Mouse (Mus musculus) Muller cell, postnatal 12 days (primary cell): Measurements from ENCODE around the gene Exoc3l2.
A peak's percentile ranks its signal among the peaks of the same experiment; 100 is the strongest.

Experiments
- DNase-seq: peaks from one replicate; pipeline ENCODE4 v3.0.0-alpha.2; 2015; ENCODE audit errors: inconsistent ontology term

Gene Exoc3l2

DNA sequence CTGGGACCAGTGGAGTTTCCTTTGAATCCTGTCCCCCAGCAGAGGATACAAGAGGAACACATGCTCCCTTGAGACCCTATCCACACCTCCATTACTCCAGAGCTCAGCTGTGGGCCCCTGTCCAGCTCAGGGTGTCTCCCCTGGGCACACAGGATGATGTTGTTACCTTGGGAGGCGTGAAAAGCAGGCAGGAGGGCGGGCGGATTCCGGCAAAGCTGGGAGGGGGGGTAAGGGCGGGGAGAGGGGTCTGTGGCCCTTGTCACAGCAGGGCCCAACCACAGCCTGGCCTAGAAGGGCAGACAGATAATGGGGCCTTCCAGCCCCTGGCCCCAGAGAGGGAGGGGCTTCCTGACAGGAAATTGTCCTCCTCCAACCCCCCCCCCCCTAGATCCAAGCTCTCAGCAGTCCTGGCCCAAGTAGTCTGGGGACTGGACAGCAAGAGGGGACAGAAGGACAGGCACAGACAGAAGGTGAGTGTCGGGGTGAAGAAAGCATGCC lies at the start of gene Exoc3l2:
Gene Exoc3l2 (plus strand): TSS at position 448 of the 498 bp plus-strand sequence.
- DNase-seq = no peak

DNA sequence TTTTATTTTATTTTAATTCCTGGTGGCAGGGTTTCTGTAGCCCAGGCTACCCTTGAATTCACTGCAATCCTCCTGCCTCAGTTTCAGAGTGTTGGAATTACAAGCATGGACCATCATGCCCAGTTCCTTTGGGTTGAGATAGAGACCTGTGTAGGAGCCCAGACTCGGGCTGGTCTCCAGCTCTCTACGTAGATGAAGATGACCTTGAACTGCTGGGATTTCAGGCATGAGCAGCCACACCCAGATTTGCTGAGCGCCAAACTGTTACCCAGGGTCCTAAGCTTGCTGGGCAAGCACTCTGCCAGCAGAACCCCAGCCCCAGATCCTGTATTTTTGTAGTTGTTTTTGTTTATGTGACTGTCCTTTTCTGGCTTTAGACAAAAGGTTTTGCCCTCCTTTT lies 49.6 kb upstream of the Exoc3l2 start:
- DNase-seq = no peak

DNA sequence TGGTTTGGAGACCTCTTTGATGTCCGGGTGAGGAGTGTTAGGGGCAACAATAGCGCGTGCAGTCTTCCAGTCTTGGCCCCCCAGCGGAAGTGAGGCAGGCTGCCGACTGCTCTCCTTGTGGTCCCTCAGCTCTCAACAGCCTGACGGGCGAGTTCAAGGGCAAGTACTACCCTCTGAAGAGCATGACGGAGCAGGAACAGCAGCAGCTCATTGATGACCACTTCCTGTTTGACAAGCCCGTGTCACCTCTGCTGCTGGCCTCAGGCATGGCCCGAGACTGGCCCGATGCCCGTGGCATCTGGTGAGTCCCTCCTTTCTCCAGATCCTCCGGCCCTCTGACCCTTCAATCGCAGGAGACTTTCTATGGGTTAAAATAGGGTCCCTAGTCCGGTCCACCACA lies 46.5 kb upstream of the Exoc3l2 start:
- DNase-seq = no peak

DNA sequence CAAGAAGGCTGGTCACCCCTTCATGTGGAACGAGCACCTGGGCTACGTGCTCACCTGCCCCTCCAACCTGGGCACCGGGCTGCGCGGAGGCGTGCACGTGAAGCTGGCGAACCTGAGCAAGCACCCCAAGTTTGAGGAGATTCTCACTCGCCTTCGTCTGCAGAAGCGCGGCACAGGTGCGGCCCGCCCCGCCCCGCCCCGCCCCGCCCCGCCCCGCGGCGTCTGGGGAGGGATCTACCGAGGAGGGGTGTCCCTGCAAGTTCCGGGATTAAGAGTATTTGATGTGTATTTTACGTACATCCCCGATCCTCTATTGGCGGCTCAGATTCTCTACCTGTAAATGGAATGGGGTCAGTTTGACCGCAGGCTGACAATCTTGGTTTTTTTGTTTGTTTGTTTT lies 43.0 kb upstream of the Exoc3l2 start:
- DNase-seq = no peak

DNA sequence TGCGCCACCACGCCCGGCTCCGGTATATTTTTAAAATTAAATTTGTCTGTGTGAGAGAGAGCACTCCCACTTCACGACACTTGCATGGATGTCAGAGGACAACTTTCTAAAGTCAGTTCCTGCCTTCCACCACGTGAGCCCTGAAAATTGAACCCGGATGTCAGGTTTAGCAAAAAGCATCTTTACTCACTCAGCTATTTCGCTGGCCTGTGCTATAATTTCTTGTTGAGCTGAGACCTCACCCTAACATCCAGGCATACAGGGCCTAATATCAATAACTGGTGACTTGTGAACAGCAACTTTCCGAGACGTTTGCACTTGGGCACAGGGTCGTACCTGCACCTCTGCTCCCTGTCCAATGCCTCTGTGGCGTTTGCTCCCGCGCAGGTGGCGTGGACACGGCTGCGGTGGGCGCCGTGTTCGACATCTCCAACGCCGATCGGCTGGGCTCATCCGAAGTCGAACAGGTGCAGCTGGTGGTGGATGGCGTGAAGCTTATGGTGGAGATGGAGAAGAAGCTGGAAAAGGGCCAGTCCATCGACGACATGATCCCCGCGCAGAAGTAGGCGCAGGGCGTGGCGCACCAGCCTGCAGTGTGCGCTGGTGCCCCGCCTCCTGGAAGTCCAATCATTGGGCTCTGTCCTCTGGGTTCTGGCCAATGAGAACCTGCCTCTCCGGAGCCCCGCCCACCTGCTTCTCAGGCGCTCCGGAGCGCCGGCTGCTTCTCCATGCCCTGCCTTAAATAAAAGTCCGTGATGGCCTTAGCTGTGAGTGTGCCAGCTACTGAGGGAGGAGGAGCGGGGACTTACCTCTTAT lies 42.1 kb upstream of the Exoc3l2 start:
- peak; percentile 91 for DNase-seq

DNA sequence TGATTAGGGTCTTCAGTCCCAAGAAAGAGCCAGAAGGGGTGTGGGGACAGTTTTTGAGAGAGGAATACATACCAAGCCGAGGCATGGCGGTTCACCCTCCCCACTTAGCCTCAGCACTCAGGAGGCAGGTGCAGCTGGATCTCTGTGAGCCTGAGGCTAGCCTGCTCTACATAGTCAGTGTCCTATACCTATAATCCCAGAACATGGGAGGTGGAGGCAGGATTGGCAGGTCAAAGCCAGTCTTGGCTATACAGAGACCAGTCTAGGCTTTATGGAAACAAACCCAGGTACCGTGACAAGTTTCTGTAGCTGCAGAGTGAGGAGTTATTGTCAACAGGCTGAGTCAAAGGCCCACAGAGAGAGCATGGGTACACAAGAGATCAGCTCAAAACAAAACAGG lies 40.0 kb upstream of the Exoc3l2 start:
- DNase-seq = no peak

DNA sequence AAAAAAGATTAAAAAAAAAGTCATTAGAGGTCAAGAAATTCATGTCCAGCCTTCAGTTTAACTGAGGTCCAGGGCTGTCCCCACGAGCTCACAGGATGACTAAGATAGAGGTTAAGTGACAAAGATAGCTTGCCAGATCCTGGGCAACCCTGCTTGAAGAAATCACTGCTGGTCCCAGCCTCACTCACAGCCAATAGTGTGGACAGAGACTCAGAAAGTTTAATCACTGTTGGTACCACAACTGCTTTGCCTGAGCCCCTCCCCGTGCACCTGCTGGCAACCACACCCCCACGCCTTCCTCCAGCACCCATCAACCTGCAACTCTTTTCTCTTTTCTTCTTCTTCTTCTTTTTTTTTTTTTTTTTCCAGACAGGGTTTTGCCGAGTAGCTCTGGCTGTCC lies 39.1 kb upstream of the Exoc3l2 start:
- DNase-seq = no peak

DNA sequence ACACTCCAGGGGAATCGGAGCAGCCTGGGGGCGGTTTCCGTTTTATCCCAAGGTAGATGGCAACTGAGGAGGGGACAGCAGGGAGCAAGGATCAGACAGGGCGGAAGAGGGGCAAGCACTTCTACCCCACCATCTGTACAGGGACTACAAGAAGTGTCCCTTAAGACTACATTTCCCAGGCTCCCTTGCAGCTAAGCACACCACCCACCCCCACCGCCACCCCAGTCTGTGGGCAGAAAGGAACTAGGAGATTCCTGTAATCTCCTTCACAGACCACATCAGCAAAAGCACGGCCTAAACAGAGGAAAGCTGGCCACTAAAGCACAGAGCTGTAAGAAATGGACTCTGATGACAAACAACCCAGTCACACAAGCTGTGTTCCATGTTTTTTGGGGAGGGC lies 36.8 kb upstream of the Exoc3l2 start:
- DNase-seq = no peak

DNA sequence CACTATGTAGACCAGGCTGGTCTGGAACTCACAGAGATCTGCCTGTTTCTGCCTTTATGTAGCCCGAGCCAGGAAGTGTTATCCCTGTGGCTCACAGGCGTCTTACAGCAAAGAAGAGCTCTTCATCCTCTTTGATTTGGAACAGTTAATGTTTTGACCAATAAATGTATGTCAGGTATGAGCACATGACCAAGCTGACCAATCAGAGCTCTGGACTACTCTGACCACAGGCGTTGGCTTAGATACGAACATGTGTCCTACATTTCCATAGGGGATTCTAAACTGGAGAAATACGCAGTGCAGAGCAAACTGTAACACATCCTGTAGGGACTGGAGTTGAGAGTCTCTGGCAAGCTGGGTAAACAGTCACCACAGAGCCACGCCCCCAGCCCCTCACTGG lies 36.2 kb upstream of the Exoc3l2 start:
- no peak for DNase-seq

DNA sequence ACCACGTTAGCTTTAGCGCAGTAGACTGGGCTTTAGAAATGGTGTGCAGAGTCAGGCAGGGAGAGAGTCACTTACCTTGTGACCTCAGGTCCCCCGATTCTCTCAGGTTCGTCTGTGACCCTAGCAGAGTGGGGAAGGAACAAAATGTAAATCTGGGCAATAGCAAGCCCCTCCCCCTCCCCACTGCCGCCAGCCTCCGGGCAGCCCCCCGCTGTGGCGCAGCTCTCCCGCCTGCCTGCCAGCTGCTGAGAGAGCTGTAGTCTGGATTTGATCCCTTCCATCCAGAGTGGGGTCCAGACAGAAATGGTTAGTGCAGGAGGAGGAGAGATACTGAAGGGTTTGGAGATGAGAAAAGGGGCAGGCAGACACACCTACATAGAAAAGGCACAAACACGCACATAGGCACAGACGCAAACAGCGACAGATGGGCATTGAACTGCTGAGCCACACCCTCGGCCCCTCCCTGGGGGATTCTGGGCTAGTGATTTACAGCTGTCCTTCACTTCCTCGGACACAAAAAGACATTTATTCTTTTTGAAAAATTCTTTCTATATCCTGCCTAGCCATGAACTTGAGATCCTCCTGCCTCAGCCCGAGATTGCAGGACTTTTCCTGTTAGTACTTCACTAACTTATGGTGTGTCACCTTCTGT lies 35.0 kb upstream of the Exoc3l2 start:
- no peak for DNase-seq

DNA sequence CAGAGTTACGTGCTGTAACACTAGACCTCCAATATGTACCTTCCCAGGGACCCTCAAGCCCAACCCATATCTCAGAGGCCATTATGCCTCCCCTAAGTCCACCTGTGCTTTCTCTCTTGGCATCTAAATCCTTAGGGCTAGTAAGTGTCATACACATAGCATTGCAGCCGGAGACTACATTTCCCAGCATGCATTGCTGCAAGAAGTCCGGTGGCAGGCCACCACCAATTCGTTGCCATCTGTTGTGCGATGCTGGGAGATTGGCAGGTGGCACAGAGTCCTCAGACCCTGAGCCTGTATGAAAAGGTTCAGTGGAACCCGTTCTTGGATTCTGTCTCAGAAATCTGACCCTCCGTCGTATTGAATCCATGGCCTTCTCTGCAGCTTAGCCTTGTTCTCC lies 33.4 kb upstream of the Exoc3l2 start:
- no peak for DNase-seq

DNA sequence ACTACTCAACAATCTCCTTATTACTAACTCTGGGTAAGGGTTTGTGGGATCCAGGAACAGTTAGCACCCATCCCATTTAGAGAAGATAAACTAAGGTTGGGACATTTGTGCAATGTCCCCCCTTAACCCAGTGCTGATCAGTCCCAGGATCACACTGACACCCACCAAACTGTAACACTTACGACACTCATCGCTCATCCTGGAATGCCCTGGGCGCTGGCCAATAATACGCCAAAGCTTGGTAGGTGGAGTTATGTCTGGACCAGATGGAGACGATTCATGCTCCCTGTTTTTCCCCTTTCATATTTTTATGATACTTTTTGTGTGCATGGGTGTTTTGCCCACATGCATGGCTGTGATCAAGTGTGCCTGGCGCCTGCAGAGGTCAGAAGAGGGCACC lies 32.7 kb upstream of the Exoc3l2 start:
- no peak for DNase-seq

DNA sequence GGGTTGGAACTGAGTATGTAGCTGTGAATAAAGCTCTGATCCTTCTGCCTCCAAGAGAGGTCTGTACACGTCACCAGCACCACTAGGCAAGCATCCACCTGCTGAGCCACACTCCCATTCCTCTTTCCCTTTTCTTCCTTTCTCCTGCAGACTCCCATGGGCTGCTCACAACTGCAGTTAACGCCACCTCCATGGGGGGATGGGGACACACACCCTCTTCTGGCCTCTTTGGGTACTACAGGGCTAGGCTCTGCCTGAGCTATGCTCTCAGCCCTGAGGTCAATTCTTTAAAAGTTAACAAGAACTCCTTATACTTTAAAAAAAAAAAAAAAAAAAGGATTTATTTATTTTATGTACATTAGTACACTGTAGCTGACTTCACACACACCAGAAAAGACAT lies 30.7 kb upstream of the Exoc3l2 start:
- DNase-seq = no peak

DNA sequence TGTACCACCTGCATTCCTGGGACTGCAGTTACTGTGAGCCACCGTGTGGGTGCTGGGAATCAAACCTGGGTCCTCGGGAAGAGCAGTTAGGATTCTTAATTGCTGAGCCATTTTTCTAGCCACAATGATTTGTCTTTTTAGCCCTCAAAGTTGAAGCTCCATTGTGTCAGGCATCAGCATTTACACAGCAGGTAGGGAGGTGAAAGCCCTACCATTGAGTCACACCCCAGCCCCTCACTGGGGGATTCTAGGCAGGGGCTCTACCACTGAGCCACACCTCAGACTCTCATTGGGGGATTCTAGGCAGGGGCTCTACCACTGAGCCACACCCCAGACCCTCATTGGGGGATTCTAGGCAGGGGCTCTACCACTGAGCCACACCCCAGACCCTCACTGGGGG lies 26.9 kb upstream of the Exoc3l2 start:
- no peak for DNase-seq

DNA sequence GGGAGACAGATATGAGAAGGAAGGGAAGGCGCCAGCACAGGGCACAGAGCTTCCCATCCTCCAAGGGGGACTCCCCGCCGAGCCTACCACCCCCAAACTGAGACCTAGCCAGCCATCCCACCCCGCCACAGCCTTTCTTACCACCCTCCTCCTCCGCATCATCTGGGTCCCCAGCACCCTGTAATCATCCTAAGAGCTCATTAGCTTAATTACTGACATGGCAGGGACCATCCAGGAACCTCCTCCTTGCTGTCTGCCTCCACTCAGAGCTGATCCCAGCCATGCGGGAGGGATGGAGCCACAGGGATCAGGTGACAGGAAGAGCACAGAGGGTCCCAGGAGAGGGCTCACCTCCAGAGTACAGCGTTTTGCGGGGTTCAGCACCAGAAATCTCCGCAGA lies 26.1 kb upstream of the Exoc3l2 start:
- no peak for DNase-seq

DNA sequence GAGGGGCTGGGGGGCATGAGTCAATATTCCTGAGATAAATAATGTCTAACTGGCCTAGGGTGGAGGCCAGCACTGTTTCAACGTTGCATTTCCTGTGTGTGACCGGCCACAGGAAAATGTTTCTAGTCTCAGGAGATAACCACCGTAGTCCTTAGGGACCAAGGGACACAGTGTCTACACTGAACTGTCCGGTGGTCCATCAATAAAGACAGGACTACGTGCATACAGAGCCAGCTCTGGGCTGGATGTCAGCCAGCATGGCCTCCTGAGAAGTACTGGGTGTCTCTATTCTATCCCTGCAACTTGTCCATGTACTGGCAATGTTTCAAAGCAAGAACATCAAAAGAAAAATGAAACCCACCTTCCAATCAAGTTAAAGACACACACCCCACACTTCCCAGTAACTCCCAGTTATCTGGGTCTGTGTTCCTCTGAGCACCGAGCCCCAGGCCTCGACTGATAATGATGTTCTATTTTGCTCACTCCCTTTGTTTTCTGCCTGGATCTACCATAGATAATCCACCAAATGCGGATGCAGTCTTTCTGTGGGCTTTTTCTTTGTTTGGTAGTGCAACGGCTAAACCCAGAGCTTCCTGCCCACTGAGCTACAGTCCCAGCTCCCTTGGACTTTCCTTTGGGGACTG lies 21.6 kb upstream of the Exoc3l2 start:
- no peak for DNase-seq

DNA sequence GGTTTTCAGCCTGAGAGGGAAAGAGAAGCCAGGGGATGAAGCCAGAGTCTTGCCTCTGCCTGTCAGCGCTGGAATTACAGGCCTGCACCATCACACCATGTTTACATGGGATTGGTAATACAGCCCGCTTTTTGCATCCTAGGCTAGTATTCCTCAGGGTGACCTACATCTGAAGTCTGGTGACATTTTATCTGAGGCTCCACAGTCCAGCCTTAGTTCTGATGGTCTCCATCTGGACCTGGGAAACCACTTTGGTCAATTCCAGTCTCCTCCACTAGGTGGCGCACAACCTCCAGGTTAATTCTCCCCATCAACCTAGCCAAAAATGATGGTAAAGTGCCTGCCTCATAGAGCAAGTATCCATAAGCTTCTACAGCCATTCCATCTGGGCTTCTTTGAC lies 19.8 kb upstream of the Exoc3l2 start:
- DNase-seq = peak; percentile 56

DNA sequence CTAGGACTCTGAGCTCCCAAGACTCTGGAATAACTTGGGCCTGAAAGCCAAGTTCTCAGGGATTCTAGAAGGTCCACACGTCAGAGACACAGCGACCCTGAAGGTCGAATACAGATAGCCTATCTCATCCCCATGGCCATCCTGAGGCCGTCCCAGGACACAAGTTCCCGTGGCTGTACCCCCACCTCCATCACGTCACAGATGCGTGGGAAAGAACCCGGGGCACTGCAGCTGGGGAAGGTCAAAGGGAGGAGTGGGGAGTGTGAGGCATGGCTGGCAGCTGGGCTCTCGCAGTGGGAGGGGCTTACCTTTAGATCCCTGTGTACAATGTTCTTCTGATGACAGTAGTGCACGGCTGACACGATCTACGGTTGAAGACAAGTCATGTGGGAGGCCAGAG lies 18.3 kb upstream of the Exoc3l2 start:
- no peak for DNase-seq

DNA sequence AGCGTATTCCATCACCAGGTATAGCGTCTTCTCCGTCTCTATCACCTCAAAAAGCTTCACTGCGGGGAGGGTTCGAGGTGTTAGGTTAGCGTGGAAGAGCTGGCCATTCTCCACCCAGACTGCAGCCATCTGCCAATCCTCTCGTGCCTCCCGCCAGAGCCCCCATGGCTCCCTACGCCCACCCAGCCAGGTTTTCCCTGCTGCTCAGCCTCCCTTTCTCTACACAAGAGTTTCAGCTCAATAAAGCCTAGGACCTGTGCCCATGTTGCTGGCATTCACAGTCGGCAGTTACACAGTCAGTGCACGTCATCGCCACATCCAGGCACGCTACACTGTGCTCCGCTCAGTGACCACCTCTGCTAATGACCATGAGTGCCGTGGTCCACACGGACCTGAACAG lies 15.4 kb upstream of the Exoc3l2 start:
- no peak for DNase-seq

DNA sequence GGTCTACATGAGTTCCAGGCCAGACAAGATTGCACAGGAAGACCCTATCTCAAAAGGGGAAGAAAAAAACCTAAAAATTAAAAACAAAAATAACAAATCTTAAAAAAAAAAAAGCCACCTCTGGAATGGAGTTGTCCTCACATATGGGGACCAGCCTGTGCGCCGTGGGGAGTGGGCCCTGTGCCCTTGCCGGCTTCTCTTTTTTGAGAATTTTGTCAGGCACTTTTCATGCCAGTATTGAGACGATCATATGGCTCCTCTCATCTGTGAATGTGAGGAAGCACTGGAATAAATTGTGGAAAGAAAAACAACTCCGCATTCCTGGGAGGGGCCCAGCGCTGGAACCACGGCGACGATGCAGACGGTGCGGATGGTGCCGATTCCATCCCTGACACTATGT lies 14.0 kb upstream of the Exoc3l2 start:
- no peak for DNase-seq

DNA sequence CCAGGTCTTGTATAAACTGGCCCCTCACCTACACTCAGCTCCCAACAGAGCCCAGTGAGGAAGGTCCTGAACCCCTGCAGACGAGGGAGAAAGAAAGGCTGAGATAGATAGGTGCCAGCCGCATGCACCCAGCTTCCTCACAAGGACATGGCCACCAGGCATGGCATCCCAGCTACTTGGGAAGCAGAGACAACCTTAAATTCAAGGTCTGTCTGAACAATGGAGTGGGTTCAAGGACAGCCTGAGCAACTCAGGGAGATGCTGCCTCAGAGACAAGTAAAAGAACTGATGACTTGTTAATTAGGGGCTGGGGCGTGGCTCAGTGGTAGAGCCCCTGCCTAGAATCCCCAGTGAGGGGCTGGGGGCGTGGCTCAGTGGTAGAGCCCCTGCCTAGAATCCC lies 7.9 kb upstream of the Exoc3l2 start:
- no peak for DNase-seq

DNA sequence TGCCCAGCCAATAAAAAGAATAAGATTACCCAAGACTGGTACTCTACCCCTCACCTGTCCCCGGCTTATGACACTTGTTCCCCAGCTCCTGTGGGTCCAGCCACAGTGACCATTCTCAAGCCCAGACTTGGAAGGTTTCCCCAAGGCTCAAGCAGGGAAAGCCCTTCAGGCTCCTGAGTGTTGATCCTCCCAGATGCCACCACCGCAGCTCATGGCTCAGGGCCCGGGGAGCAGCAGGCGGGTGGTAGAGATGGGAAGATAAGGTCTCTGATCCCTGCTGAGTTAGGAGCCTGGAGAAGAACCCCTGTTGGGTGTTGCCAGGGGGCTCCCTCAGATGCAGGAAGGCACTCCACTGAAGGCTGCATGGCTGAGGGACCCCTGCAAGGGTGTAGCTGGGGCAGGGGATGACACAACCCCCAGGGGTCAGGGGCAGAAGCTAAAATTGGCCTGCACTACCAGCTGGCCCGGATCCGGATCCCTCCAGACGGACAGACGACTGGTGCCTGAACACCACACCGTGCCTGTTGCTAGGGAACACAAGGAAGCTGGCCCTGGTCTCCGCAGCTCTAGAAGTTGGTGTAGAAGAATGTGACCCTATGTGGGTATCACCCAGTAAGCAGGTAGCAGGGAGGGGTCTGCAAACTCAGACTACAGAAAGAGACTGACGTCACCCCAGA lies 7.2 kb upstream of the Exoc3l2 start:
- DNase-seq = no peak
